Comparison of ENCODE assay signal across 21 mouse cellular contexts in genomic region chr4:54097543-54097942, GRCm38 (mm10).
"Had no signal": no experiment of that assay in that cellular context is flagged by ENCODE, and none has a peak within 500 bp of the region (broad histone marks: within the 10 kb centered on the region; RNA-seq: fewer than 3 reads in every experiment).

No protein-coding gene starts in this region.

- H3K4me1 ChIP-seq: liver, embryonic 12.5 days; liver, embryonic 15.5 days; lung, embryonic 15.5 days; megakaryocyte, embryonic 14.5 days; midbrain, embryonic 13.5 days; neural tube, embryonic 13.5 days had no signal

- H3K27me3 ChIP-seq: limb, embryonic 13.5 days; liver, embryonic 12.5 days; liver, embryonic 15.5 days; lung, embryonic 15.5 days; megakaryocyte, embryonic 14.5 days; midbrain, embryonic 13.5 days; neural tube, embryonic 13.5 days had no signal

- DNase-seq: kidney, postnatal 25 days; layer of hippocampus, adult 9-11 months; liver; lung, adult 18-20 months; lung, postnatal 10 days; lung, postnatal 36 days; retina, postnatal 1 day; thymus, postnatal 25 days had no signal

- ATAC-seq: liver, embryonic 12.5 days; midbrain, embryonic 13.5 days; midbrain, embryonic 16.5 days had no signal

- H3K9ac ChIP-seq: limb, embryonic 13.5 days; liver, embryonic 12.5 days; liver, embryonic 15.5 days; lung, embryonic 15.5 days; midbrain, embryonic 13.5 days; neural tube, embryonic 13.5 days had no signal

- H3K27ac ChIP-seq: kidney, postnatal 0 days; layer of hippocampus, adult 2 months; limb, embryonic 10.5 days; limb, embryonic 13.5 days; liver, embryonic 12.5 days; liver, embryonic 15.5 days; lung, embryonic 15.5 days; midbrain, embryonic 10.5 days; midbrain, embryonic 13.5 days; neural tube, embryonic 13.5 days had no signal

- H3K4me3 ChIP-seq: layer of hippocampus, adult 2 months; limb, embryonic 10.5 days; limb, embryonic 13.5 days; liver, embryonic 12.5 days; liver, embryonic 15.5 days; lung, embryonic 15.5 days; megakaryocyte, embryonic 14.5 days; midbrain, embryonic 10.5 days; midbrain, embryonic 13.5 days; myocyte; neural tube, embryonic 13.5 days had no signal

- H3K9me3 ChIP-seq: limb, embryonic 10.5 days; limb, embryonic 13.5 days; liver, embryonic 12.5 days; liver, embryonic 15.5 days; lung, embryonic 15.5 days; midbrain, embryonic 10.5 days; midbrain, embryonic 13.5 days; neural tube, embryonic 13.5 days had no signal

- H3K4me2 ChIP-seq: limb, embryonic 13.5 days; liver, embryonic 12.5 days; liver, embryonic 15.5 days; lung, embryonic 15.5 days; midbrain, embryonic 13.5 days; neural tube, embryonic 13.5 days had no signal

- H3K36me3 ChIP-seq: limb, embryonic 10.5 days; limb, embryonic 13.5 days; liver, embryonic 12.5 days; liver, embryonic 15.5 days; lung, embryonic 15.5 days; midbrain, embryonic 10.5 days; midbrain, embryonic 13.5 days; neural tube, embryonic 13.5 days had no signal
